Mouse (Mus musculus) hindbrain, embryonic 14.5 days (tissue): ENCODE results near the gene Abcb8. TPM values are rescaled to one million over a fixed set of nuclear protein-coding genes. Genes with fewer than 3 reads are reported as not detected.

ENCODE experiments used
- ATAC-seq: fragments of 200-750 bp; cut with Nextera tagmentation; 2 replicates; pipeline ENCODE4 v1.8.0; 2017; ENCODE audit warnings: moderate number of reproducible peaks, mild to moderate bottlenecking, moderate TSS enrichment, moderate library complexity; ENCODE audit not compliant: low FRiP score
- DNase-seq: peaks from one replicate; pipeline ENCODE4 v3.0.0-alpha.2; 2015; ENCODE audit warnings: low spot score
- H3K27ac ChIP-seq: fragments of 300-500 bp; sonication (generic); 2 replicates; pipeline ENCODE4 v1.5.1; 2014; ENCODE audit warnings: mild to moderate bottlenecking, moderate library complexity
- H3K27me3 ChIP-seq: fragments of 300-500 bp; sonication (generic); 2 replicates; pipeline ENCODE4 v1.6.1; 2014; ENCODE audit warnings: mild to moderate bottlenecking, low read length, mixed read lengths; ENCODE audit not compliant: control insufficient read depth, insufficient read depth
- H3K36me3 ChIP-seq: fragments of 300-500 bp; sonication (generic); replicated peaks from 2 replicates; pipeline ENCODE4 v1.6.1; 2014; ENCODE audit not compliant: control insufficient read depth, insufficient read depth
- H3K4me1 ChIP-seq: fragments of 300-500 bp; sonication (generic); replicated peaks from 2 replicates; pipeline ENCODE4 v1.6.1; 2014; ENCODE audit warnings: antibody characterized with exemption, low read length, mixed read lengths; ENCODE audit not compliant: control insufficient read depth, insufficient read depth
- H3K4me2 ChIP-seq: fragments of 300-500 bp; sonication (generic); replicated peaks from 2 replicates; pipeline ENCODE4 v1.6.1; 2014; ENCODE audit warnings: mild to moderate bottlenecking, moderate library complexity
- H3K4me3 ChIP-seq: fragments of 300-500 bp; sonication (generic); replicated peaks from 2 replicates; pipeline ENCODE4 v1.5.1; 2014; ENCODE audit warnings: mild to moderate bottlenecking, low read length
- H3K9ac ChIP-seq: fragments of 300-500 bp; sonication (generic); 2 replicates; pipeline ENCODE4 v1.6.1; 2014
- H3K9me3 ChIP-seq: fragments of 300-500 bp; sonication (generic); 2 replicates; pipeline ENCODE4 v1.6.1; 2016; ENCODE audit warnings: low read length; ENCODE audit not compliant: control insufficient read depth
- WGBS: fragments of 180-500 bp; shearing (Covaris S2); extraction: QIAGEN DNeasy Blood & Tissue Kit; methylation state at CpG from one replicate; pipeline ENCODE4 v1.1.7; 2014; 5-methylcytosine and 5-hydroxymethylcytosine counted together
- polyA plus RNA-seq: library from polyadenylated mRNA; unstranded; fragments of >200 nt; fragmentation: Nextera tagmentation; extraction: Ambion mirVana; gene quantifications from 2 replicates; pipeline ENCODE4 v1.2.1, GENCODE M21; 2014

Gene Abcb8
- polyA plus RNA-seq = 42.0 and 45.6 TPM in 2 replicates

DNA sequence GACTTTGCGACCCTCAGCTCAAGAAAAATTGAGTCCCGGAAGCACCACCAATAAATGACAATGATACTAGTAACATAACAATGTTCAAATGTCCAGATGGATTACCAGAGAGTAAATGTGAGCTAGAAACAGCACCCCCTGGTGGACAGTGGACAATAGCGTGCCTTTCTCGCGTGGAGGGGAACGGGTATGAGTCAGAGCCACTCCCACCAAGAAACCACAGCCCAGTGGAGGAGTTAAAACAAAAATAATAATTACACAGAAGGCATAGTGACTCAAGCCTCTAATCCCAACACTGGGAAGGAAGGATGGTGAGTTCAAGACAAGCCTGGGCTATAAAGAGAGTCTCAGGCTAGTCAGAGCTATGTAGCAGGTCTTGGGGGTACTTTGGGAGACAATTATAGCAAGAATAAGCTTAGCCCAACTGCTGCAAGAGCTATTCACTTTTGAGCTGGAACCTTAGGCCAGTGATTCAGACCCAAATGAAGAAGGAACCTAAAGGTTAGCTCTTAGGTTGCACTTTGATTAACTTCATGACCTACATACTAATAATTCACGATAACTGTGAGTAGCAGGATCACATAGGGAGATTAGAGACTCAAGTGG, at the start of gene Abcb8:
Gene Abcb8, plus strand, starts transcription at position 272 of the 606 bp plus-strand sequence.
- H3K4me2 ChIP-seq = peak within 1 kb of the TSS; percentile 57
- peak within 1 kb of the TSS; percentile 86 for H3K27ac ChIP-seq
- H3K4me1 ChIP-seq = peaks cover 7% of the 10 kb centered on the region; the same call in 1 of the 2 replicates
- 19% methylated on average over 7 of the region's 7 CpGs for WGBS
- no peaks in the 10 kb centered on the region for H3K9me3 ChIP-seq
- peak within 1 kb of the TSS; percentile 43 for H3K4me3 ChIP-seq
- H3K9ac ChIP-seq = peak within 1 kb of the TSS; percentile 54
- no peaks in the 10 kb centered on the region for H3K36me3 ChIP-seq
- peaks cover 11% of the 10 kb centered on the region for H3K27me3 ChIP-seq
- ATAC-seq (no peak), DNase-seq (peak; percentile 80)

DNA sequence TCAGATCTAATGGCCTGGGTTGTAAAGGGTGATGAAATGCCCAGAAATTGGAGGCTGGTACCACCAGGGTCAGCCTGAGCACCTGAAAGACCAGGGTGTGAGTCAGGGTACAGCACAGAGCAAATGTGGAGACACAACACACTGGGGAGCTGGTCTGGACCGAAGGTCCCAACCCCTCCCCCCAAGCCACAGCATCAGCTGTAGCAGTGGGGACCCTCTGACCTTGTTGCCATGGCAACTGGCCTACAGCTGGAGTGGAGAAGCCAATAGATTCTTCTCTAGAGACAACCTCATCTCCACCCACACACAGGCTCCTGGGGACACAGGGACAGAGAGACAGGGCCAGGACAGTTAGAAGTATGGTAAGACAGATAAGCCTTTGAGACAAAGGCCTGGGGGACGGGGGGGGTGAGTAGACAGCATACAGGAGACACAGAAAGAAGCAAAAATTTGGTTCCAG, 49.5 kb upstream of the Abcb8 start:
- H3K4me2 ChIP-seq = peak overlapping the region; percentile 41
- no peak overlapping the region for H3K4me3 ChIP-seq
- peaks cover 6% of the 10 kb centered on the region; the same call in 1 of the 2 replicates for H3K36me3 ChIP-seq
- peak overlapping the region; percentile 98 for H3K27ac ChIP-seq
- peaks cover 45% of the 10 kb centered on the region for H3K4me1 ChIP-seq
- ATAC-seq (peak; percentile 58), DNase-seq (peak; percentile 69)
- H3K27me3 ChIP-seq = no peaks in the 10 kb centered on the region
- H3K9me3 ChIP-seq = no peaks in the 10 kb centered on the region
- 0% methylated on average over 2 of the region's 2 CpGs for WGBS
- peak overlapping the region; percentile 56 for H3K9ac ChIP-seq

GRCm38 (mm10) chr5:24344477-24345051, 48.9 kb upstream of the Abcb8 start:
- DNase-seq (no peak), ATAC-seq (peak; percentile 44)
- H3K4me1 ChIP-seq = peaks cover 51% of the 10 kb centered on the region
- WGBS = 6% methylated on average over 12 of the region's 12 CpGs
- H3K27me3 ChIP-seq = 0 out of 2 replicates have a peak, but pooled peaks cover 3% of the 10 kb centered on the region
- peak overlapping the region; percentile 41 for H3K4me2 ChIP-seq
- H3K4me3 ChIP-seq = no peak overlapping the region
- H3K9ac ChIP-seq = peak overlapping the region; percentile 56
- peak overlapping the region; percentile 98 for H3K27ac ChIP-seq
- H3K9me3 ChIP-seq = no peaks in the 10 kb centered on the region
- peaks cover 6% of the 10 kb centered on the region; the same call in 1 of the 2 replicates for H3K36me3 ChIP-seq

DNA sequence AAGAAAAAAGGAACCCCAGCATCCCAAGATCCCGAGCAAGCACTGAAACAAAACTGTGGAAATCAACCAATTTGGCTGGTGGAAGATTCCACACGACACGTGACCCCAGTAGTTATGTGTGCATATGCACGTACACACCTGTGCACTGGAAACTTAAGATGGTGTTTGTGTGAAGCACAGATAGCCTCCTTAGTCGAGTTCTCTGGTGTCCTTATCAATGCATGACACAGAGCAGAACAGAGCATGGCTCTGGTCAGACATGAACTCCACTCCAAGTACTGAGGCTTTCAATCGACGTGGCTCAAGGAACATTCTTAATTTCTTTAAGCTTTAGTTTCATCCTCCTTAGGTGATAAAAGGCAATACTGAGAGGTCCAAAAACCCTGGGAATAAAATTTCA, 47.1 kb upstream of the Abcb8 start:
- H3K4me1 ChIP-seq = peaks cover 64% of the 10 kb centered on the region
- no peak overlapping the region for H3K27ac ChIP-seq
- 0 out of 2 replicates have a peak, but pooled peaks cover 3% of the 10 kb centered on the region for H3K27me3 ChIP-seq
- ATAC-seq = no peak
- H3K4me3 ChIP-seq = no peak overlapping the region
- H3K36me3 ChIP-seq = peaks cover 6% of the 10 kb centered on the region; the same call in 1 of the 2 replicates
- H3K9me3 ChIP-seq = no peaks in the 10 kb centered on the region
- DNase-seq = no peak
- H3K4me2 ChIP-seq = no peak overlapping the region
- no peak overlapping the region for H3K9ac ChIP-seq
- WGBS = 96% methylated on average over 7 of the region's 7 CpGs

DNA sequence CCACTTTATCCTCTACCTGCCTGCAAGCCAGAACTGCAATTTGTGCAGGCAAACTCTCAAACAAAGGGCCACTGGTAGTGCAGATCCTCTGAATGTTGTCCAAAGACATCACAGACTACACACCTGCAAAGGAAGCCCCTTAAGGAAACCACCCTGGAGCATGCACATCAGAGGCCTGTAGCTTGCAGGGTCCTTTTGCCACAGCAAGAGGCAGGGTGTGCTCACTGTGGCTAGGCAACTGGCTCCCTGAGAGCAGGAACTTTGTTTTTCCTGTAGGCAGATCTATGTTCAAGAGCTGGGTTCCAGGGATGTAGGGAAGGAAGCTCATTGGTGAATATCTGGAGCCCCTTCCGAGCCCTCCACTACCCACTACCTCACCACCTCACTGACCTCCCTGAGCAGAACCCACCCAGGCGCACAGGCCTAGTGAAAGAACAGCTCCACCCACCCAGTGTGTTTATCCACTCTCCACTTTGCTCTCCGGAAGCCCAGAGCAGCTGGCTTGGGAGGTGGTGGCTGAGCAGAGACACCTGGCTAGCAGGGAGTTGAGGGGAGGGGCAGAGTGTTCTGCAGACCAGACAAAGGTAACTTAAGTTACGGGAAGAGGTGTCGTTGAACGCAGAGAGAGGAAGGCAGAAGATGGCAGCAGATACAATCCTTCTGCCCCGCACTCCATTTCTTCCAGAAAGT, 46.1 kb upstream of the Abcb8 start:
- 0 out of 2 replicates have a peak overlapping the region, but pooled peaks have one; percentile 63 for H3K9ac ChIP-seq
- no peak for DNase-seq
- no peak overlapping the region for H3K27ac ChIP-seq
- no peaks in the 10 kb centered on the region for H3K9me3 ChIP-seq
- peaks cover 70% of the 10 kb centered on the region for H3K4me1 ChIP-seq
- peak overlapping the region; percentile 97 for H3K4me2 ChIP-seq
- peaks cover 6% of the 10 kb centered on the region; the same call in 1 of the 2 replicates for H3K36me3 ChIP-seq
- ATAC-seq = no peak
- 69% methylated on average over 7 of the region's 7 CpGs for WGBS
- H3K27me3 ChIP-seq = 0 out of 2 replicates have a peak, but pooled peaks cover 3% of the 10 kb centered on the region
- H3K4me3 ChIP-seq = peak overlapping the region; percentile 49

- H3K9me3 ChIP-seq = no peaks in the 10 kb centered on the region
- under 1% methylated on average over 41 of the region's 41 CpGs for WGBS
- peak overlapping the region; percentile 49 for H3K4me3 ChIP-seq
- peak; percentile 51 for DNase-seq
- H3K4me1 ChIP-seq = peaks cover 73% of the 10 kb centered on the region
- H3K27me3 ChIP-seq = 0 out of 2 replicates have a peak, but pooled peaks cover 3% of the 10 kb centered on the region
- H3K4me2 ChIP-seq = peak overlapping the region; percentile 97
- peak overlapping the region; percentile 41 for H3K27ac ChIP-seq
- H3K36me3 ChIP-seq = peaks cover 6% of the 10 kb centered on the region; the same call in 1 of the 2 replicates
- peak; percentile 14 for ATAC-seq
- H3K9ac ChIP-seq = peak overlapping the region; percentile 63
Observed at GRCm38 (mm10) chr5:24348128-24348527, 45.3 kb upstream of the Abcb8 start.

GRCm38 (mm10) chr5:24348546-24348945, 44.9 kb upstream of the Abcb8 start:
- H3K9ac ChIP-seq = peak overlapping the region; percentile 63
- peaks cover 6% of the 10 kb centered on the region; the same call in 1 of the 2 replicates for H3K36me3 ChIP-seq
- peak overlapping the region; percentile 41 for H3K27ac ChIP-seq
- peak overlapping the region; percentile 97 for H3K4me2 ChIP-seq
- H3K27me3 ChIP-seq = 0 out of 2 replicates have a peak, but pooled peaks cover 3% of the 10 kb centered on the region
- WGBS = under 1% methylated on average over 26 of the region's 30 CpGs
- ATAC-seq (no peak), DNase-seq (no peak)
- H3K9me3 ChIP-seq = no peaks in the 10 kb centered on the region
- H3K4me1 ChIP-seq = peaks cover 69% of the 10 kb centered on the region
- peak overlapping the region; percentile 49 for H3K4me3 ChIP-seq

DNA sequence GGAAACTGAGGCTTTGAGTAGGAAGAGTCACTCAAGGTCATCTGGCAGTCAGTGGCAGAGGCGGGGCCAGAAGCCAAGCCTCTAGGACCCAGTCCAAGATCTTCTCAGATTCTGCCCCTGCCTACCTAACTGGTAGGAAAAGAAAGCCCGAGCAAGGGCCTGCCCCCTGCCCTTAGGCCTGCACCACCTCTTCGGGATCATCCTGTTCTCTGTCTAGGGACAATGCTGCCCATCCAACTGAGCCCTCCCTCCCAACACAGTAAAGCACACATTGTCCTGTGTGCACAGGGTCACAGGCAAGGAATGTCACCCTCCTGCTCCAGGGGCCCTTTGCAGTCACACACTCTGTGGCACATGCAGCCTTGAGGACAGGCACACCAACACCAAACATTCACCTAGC, 43.4 kb upstream of the Abcb8 start:
- Histone ChIP-seq H3K27me3 (0 out of 2 replicates have a peak, but pooled peaks cover 3% of the 10 kb centered on the region), H3K9me3 (no peaks in the 10 kb centered on the region), H3K4me1 (peaks cover 54% of the 10 kb centered on the region), H3K36me3 (peaks cover 6% of the 10 kb centered on the region; the same call in 1 of the 2 replicates), H3K4me2 (peak overlapping the region; percentile 97), H3K4me3 (peak overlapping the region; percentile 84), H3K27ac (no peak overlapping the region), H3K9ac (peak overlapping the region; percentile 89)
- ATAC-seq = no peak
- WGBS = 42% methylated on average over 3 of the region's 3 CpGs
- no peak for DNase-seq
